Mouse (Mus musculus) adrenal gland (tissue): Measurements from ENCODE around the gene Nolc1.

Source experiments
- intact Hi-C: fragments of 180-260 bp; cut with DNase I; formaldehyde crosslinking; loops from one replicate; pipeline ENCODE4 v1.15.1; 2025

Nolc1 gene

GRCm38 (mm10) chr19:46041933-46042475 is 33.7 kb upstream of the Nolc1 start:
- intact Hi-C loops: no loop called here

GRCm38 (mm10) chr19:46042476-46043011 is 33.1 kb upstream of the Nolc1 start:
- intact Hi-C loops: no loop called here

- intact Hi-C loops: no loop called here
Measured at GRCm38 (mm10) chr19:46043380-46043779, 32.3 kb upstream of the Nolc1 start.

- intact Hi-C loops: no loop called here
Measured at GRCm38 (mm10) chr19:46044271-46044992, 31.2 kb upstream of the Nolc1 start, which contains the start of gene Pprc1. Gene Pprc1, plus strand, starts transcription at chr19:46044886.

GRCm38 (mm10) chr19:46044993-46045695 is 30.5 kb upstream of the Nolc1 start, which contains the start of gene Ldb1:
Gene Ldb1, minus strand, starts transcription at chr19:46045214.
- intact Hi-C loops: no loop called here

GRCm38 (mm10) chr19:46045696-46046311 is 29.9 kb upstream of the Nolc1 start:
- intact Hi-C loops: no loop called here

- intact Hi-C loops: no loop called here
Measured at GRCm38 (mm10) chr19:46046621-46047025, 29.0 kb upstream of the Nolc1 start.

GRCm38 (mm10) chr19:46047426-46047825 is 28.2 kb upstream of the Nolc1 start:
- intact Hi-C loops: no loop called here

GRCm38 (mm10) chr19:46049129-46049528 is 26.5 kb upstream of the Nolc1 start:
- intact Hi-C loops: no loop called here

- intact Hi-C loops: no loop called here
Measured at GRCm38 (mm10) chr19:46050462-46050861, 25.2 kb upstream of the Nolc1 start.

- intact Hi-C loops: loop anchor here (2.0 kb wide), 1 partner anchor 19 kb away; the partner anchor contains the start of gene Nolc1
Measured at GRCm38 (mm10) chr19:46055752-46056387, 19.8 kb upstream of the Nolc1 start.

- intact Hi-C loops: loop anchor here (2.0 kb wide), 1 partner anchor 18 kb away; the partner anchor contains the start of gene Nolc1
Measured at GRCm38 (mm10) chr19:46056388-46056946, 19.2 kb upstream of the Nolc1 start.

- intact Hi-C loops: loop anchor here (2.0 kb wide), 1 partner anchor 18 kb away; the partner anchor contains the start of gene Nolc1
Measured at GRCm38 (mm10) chr19:46056947-46057607, 18.6 kb upstream of the Nolc1 start.

GRCm38 (mm10) chr19:46058466-46058865 is 17.2 kb upstream of the Nolc1 start:
- intact Hi-C loops: no loop called here

- intact Hi-C loops: no loop called here
Measured at GRCm38 (mm10) chr19:46060845-46061244, 14.8 kb upstream of the Nolc1 start.

- intact Hi-C loops: no loop called here
Measured at GRCm38 (mm10) chr19:46068054-46068453, 7.6 kb upstream of the Nolc1 start.

- intact Hi-C loops: no loop called here
Measured at GRCm38 (mm10) chr19:46073285-46073684, 2.4 kb upstream of the Nolc1 start.

GRCm38 (mm10) chr19:46074266-46074665 is 1.4 kb upstream of the Nolc1 start:
- intact Hi-C loops: loop anchor here (2.0 kb wide), 1 partner anchor 17 kb away; no protein-coding TSS in a partner anchor

GRCm38 (mm10) chr19:46078535-46078934 is 2.9 kb downstream of the Nolc1 start:
- intact Hi-C loops: no loop called here

GRCm38 (mm10) chr19:46085185-46085584 is 9.5 kb downstream of the Nolc1 start:
- intact Hi-C loops: no loop called here
